Mouse (Mus musculus) midbrain, embryonic 11.5 days (tissue): Measurements from ENCODE around the gene Tomm70a. TPM values are rescaled to one million over a fixed set of nuclear protein-coding genes. Genes with fewer than 3 reads are reported as not detected.
A peak's percentile ranks its signal among the peaks of the same experiment; 100 is the strongest.

Experiments
- ATAC-seq: fragments of 200-750 bp; cut with Nextera tagmentation; 2 replicates; pipeline ENCODE4 v1.8.0; 2017; ENCODE audit warnings: moderate TSS enrichment, moderate library complexity; ENCODE audit not compliant: low FRiP score
- DNase-seq: peaks from one replicate; pipeline ENCODE4 v3.0.0; 2015; ENCODE audit warnings: low spot score; ENCODE audit errors: missing footprints
- H3K27ac ChIP-seq: fragments of 300-500 bp; sonication (generic); 2 replicates; pipeline ENCODE4 v1.5.1; 2014; ENCODE audit warnings: low read depth, low read length
- H3K27me3 ChIP-seq: fragments of 300-500 bp; sonication (generic); 2 replicates; pipeline ENCODE4 v1.6.1; 2014; ENCODE audit warnings: mild to moderate bottlenecking, low read length, moderate library complexity, mixed read lengths; ENCODE audit not compliant: control insufficient read depth, insufficient read depth
- H3K36me3 ChIP-seq: fragments of 300-500 bp; sonication (generic); 2 replicates; pipeline ENCODE4 v1.6.1; 2014; ENCODE audit warnings: mild to moderate bottlenecking, low read length, moderate library complexity, mixed read lengths; ENCODE audit not compliant: control insufficient read depth, insufficient read depth
- H3K4me1 ChIP-seq: fragments of 300-500 bp; sonication (generic); 2 replicates; pipeline ENCODE4 v1.6.1; 2014; ENCODE audit warnings: low read length; ENCODE audit not compliant: control insufficient read depth, insufficient read depth
- H3K4me2 ChIP-seq: fragments of 300-500 bp; sonication (generic); 2 replicates; pipeline ENCODE4 v1.6.1; 2014; ENCODE audit warnings: mild to moderate bottlenecking, moderate library complexity
- H3K4me3 ChIP-seq: fragments of 300-500 bp; sonication (generic); 2 replicates; pipeline ENCODE4 v1.5.1; 2014; ENCODE audit warnings: low read depth, low read length
- H3K9ac ChIP-seq: fragments of 300-500 bp; sonication (generic); 2 replicates; pipeline ENCODE4 v1.6.1; 2014; ENCODE audit warnings: low read length
- H3K9me3 ChIP-seq: fragments of 300-500 bp; sonication (generic); 2 replicates; pipeline ENCODE4 v1.6.1; 2016; ENCODE audit warnings: low read length; ENCODE audit not compliant: control insufficient read depth
- WGBS: fragments of 180-500 bp; shearing (Covaris S2); extraction: QIAGEN DNeasy Blood & Tissue Kit; methylation state at CpG from one replicate; pipeline ENCODE4 v1.1.7; 2014; 5-methylcytosine and 5-hydroxymethylcytosine counted together
- polyA plus RNA-seq: library from polyadenylated mRNA; unstranded; fragments of >200 nt; fragmentation: Nextera tagmentation; extraction: Ambion mirVana; gene quantifications from 2 replicates; pipeline ENCODE4 v1.2.1, GENCODE M21; 2014

Gene Tomm70a
- 67.9 and 74.1 TPM in 2 replicates for polyA plus RNA-seq

DNA sequence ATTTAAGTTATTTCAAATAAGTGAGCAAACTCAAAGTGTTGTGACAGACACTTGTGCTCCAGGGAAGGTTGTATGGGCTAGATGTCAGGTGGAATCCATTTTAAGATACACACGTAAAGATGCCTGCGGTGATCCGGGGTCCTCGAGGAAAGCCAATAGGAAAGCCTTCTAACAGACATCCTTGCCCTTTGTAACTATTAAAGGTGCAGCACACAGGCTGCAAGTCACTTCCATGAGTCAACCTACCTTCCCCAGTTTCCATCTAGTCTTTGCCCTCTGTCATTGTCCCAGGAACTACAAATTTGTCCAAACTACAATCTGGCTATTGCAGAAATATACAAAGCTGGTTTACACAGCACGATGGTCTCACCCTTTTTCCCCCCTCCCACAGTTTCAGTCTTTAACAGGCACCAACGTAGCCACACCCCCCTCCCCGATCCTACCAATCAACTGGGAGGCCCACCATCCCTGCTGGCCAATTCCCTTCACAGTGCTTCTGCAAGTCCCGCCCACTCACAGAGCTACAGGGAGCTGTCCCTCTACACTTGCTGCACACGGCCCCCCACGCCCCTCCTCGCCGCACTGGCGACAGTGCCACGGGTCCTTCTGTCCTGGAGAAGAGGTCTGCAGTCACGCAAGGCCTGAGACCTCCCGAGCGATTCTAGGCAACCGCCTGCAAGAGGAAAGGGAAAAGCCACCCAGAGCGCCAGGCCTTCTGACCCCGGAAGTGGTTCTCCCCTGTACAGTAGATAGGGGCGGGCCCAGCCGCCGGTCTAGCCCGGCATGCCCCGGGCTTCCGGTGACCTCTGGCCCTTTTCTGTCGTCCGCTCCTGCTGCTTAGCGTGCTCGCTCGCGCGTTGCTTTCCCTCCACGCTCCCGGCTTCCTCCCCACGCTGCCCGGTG, at the start of gene Tomm70a:
Tomm70a (plus strand) TSS at position 791 of the 903 bp plus-strand sequence.
- ATAC-seq: peak; percentile 99
- H3K9me3 ChIP-seq: no peaks in the 10 kb centered on the region

DNA sequence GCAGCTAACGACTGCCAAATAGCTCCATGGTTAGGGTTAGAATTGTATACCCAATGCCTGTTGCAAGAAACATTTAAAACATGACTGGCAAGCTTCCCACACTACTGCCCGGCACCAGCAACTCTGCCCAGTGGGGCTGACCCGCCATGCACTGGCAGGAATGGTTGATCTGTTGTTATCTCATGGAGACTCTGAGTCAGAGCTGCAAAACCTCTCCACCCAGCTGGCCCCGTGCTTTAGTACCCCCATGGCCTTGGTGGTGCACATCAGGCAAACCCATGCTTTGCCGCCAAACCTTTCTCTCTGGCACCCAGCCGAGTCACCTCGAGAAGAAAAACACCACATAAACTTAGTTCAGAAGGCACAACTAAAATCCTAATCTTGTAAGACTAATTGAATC, 45.5 kb upstream of the Tomm70a start:
- H3K4me2 ChIP-seq: no peak overlapping the region

More for the DNA sequence above, at the start of gene Tomm70a:
- Histone ChIP-seq H3K27ac (peak within 1 kb of the TSS; percentile 88), H3K4me1 (peaks cover 12% of the 10 kb centered on the region), H3K4me2 (peak within 1 kb of the TSS; percentile 68), H3K36me3 (no peaks in the 10 kb centered on the region), H3K9ac (peak within 1 kb of the TSS; percentile 90), H3K4me3 (peak within 1 kb of the TSS; percentile 86), H3K27me3 (no peaks in the 10 kb centered on the region)
- DNase-seq: peak; percentile 99
- WGBS: under 1% methylated on average over 35 of the region's 37 CpGs

DNA sequence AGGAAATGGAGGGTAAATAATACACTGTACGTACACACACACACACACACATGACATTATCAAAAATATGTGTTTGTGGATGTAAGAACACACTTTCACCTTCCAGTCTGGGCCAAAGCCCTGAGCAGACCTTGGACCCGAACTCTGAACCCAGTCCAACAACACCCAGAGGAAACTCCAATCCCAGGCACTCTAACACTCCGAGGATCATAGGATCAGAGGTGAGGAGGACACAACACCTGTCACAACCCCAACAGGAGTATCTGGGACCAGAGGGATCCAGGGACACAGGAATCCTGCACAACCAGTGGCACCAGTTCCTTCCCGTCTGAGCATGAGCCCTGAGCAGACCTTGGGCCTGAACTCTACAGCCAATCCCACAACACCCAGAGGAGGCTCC, 41.9 kb upstream of the Tomm70a start:
- no peak overlapping the region for H3K4me2 ChIP-seq
- H3K4me1 ChIP-seq: no peaks in the 10 kb centered on the region
- H3K9ac ChIP-seq: no peak overlapping the region
- no peak for ATAC-seq
- DNase-seq: no peak
- no peak overlapping the region for H3K4me3 ChIP-seq
- no peaks in the 10 kb centered on the region for H3K27me3 ChIP-seq
- no peak overlapping the region for H3K27ac ChIP-seq
- 79% methylated on average over 4 of the region's 4 CpGs for WGBS
- H3K9me3 ChIP-seq: no peaks in the 10 kb centered on the region
- H3K36me3 ChIP-seq: no peaks in the 10 kb centered on the region

More for the DNA sequence above, 45.5 kb upstream of the Tomm70a start:
- Histone ChIP-seq H3K9ac (no peak overlapping the region), H3K4me3 (no peak overlapping the region), H3K9me3 (no peaks in the 10 kb centered on the region), H3K27me3 (no peaks in the 10 kb centered on the region), H3K4me1 (no peaks in the 10 kb centered on the region), H3K36me3 (no peaks in the 10 kb centered on the region), H3K27ac (no peak overlapping the region)
- DNase-seq (no peak), ATAC-seq (no peak)
- WGBS: 75% methylated on average over 7 of the region's 7 CpGs

DNA sequence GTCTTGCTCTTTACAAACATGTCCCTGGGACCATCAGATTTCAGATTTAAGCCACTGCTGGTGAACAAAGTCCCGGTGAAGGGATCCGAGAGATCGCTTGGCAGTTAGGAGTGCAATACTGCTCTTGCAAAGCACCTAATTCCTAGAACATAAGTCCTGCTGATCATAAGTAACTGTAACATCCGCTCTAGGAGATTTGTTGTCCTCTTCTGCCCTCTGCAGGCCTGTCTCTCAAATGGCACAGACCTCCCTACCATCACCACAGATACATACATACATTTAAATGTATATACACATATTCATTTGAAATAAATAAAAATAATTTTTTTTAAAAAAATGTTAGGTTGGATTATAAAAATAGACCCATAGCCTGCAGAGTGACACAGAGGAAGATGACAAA, 29.0 kb upstream of the Tomm70a start:
- no peak overlapping the region for H3K4me3 ChIP-seq

DNA sequence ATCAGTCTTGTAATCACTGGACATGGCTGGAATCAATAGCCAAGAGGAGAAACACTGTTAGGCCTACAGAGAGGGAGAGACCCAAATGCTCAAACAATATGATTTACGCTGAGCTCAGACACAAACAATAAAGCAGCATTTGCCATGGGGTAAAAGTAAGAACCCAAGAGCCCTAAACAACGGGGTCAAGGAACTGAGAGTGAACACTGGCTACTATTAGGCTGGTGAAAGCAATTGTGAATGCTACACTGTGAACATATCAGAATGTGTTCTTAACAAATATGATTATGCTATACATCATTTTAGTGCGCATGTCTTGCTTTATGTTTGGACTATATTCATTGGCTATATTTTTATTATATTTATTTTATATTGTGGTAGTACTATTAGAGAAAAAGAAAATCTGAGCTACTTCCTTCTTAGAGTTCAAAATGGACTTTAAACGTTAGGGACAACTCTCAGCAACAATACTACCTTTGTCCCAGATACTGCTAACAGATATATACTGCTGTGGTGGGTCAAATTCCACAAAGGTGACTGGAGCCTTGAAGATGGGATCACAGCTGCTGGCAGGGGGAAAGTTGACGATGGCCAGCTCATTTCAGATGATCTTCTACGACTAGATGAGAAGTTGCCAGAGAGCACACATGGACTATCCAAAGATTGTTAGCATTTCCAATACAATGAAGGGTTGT, 28.4 kb upstream of the Tomm70a start:
- ATAC-seq: peak; percentile 19; the same call in 1 of the 2 replicates
- 74% methylated on average over 6 of the region's 6 CpGs for WGBS

More for the DNA sequence above, 29.0 kb upstream of the Tomm70a start:
- Histone ChIP-seq H3K9ac (no peak overlapping the region), H3K36me3 (no peaks in the 10 kb centered on the region), H3K27me3 (no peaks in the 10 kb centered on the region), H3K9me3 (no peaks in the 10 kb centered on the region), H3K4me1 (no peaks in the 10 kb centered on the region), H3K27ac (no peak overlapping the region), H3K4me2 (no peak overlapping the region)
- 56% methylated on average over 4 of the region's 4 CpGs for WGBS
- peak; percentile 85 for DNase-seq
- peak; percentile 85 for ATAC-seq

DNA sequence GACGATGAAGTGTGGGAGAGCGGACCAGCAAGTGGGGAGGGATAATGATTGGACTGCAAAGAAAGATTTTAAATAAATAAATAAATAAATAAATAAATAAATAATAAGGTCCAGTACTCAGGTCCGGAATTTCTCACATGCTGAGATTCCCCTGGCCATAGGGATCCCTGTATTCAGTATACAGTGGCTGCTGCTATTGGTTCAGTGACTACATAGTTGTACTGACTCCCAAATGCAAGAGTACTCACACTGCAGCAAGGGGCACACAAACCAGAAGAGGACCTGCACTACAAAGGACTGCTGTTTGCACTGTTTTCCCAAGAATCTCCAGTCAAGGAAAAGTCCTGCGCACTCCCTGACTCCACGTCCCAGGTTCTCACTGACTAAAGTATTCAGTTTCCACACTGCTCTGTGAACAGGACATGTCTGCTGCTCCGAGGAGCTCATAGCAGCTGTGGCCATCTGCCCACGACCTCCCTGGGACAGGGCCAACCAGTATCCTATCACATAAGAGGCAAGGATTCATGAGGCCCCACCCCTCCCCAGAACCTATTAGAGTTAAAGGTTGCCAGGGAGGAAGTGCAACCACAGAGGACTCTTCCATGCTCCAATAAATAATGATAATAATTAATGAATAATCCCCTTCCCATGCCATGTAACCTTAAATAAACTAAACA, 22.9 kb upstream of the Tomm70a start:
- 72% methylated on average over 7 of the region's 7 CpGs for WGBS
- ATAC-seq: no peak
- no peaks in the 10 kb centered on the region for H3K36me3 ChIP-seq

More for the DNA sequence above, 28.4 kb upstream of the Tomm70a start:
- H3K4me1 ChIP-seq: no peaks in the 10 kb centered on the region
- no peak overlapping the region for H3K27ac ChIP-seq
- H3K9ac ChIP-seq: no peak overlapping the region
- no peak overlapping the region for H3K4me2 ChIP-seq
- H3K9me3 ChIP-seq: no peaks in the 10 kb centered on the region
- H3K27me3 ChIP-seq: no peaks in the 10 kb centered on the region
- H3K4me3 ChIP-seq: no peak overlapping the region
- no peak for DNase-seq
- no peaks in the 10 kb centered on the region for H3K36me3 ChIP-seq

DNA sequence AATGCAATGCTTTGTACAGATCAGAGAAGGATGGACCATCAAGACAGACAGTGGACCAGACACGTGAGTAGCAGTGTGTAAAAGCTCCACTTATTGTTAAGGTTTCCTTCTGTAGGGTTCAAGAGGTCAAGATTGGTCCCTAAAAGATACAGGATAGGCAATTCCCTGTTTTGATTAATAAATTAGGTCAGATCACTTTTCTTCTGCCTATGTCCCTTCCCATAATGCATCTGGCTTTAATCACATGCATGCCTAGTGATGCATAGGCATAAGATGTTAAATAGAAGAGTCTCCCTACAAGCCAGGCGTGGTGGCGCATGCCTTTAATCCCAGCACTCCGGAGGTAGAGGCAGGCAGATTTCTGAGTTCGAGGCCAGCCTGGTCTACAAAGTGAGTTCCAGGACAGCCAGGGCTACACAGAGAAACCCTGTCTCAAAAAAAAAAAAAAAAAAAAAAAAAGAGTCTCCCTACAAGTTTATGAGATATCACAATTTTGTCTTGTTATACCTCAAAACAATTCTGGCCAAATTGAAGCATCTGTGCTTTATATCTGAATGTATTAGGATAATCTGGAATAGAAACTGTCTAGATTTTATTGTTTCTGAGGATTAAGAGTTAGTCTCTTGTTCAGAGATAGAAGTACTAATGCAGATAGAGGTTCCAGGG, 21.8 kb upstream of the Tomm70a start:
- no peaks in the 10 kb centered on the region for H3K27me3 ChIP-seq
- no peak overlapping the region for H3K9ac ChIP-seq
- no peaks in the 10 kb centered on the region for H3K4me1 ChIP-seq
- H3K27ac ChIP-seq: no peak overlapping the region
- no peak for ATAC-seq
- H3K36me3 ChIP-seq: no peaks in the 10 kb centered on the region
- no peak overlapping the region for H3K4me3 ChIP-seq
- H3K9me3 ChIP-seq: no peaks in the 10 kb centered on the region
- no peak for DNase-seq
- 80% methylated on average over 5 of the region's 5 CpGs for WGBS
- no peak overlapping the region for H3K4me2 ChIP-seq

More for the DNA sequence above, 22.9 kb upstream of the Tomm70a start:
- Histone ChIP-seq H3K27me3 (no peaks in the 10 kb centered on the region), H3K27ac (no peak overlapping the region), H3K9me3 (no peaks in the 10 kb centered on the region), H3K4me3 (no peak overlapping the region), H3K4me1 (no peaks in the 10 kb centered on the region), H3K9ac (no peak overlapping the region), H3K4me2 (no peak overlapping the region)
- no peak for DNase-seq

DNA sequence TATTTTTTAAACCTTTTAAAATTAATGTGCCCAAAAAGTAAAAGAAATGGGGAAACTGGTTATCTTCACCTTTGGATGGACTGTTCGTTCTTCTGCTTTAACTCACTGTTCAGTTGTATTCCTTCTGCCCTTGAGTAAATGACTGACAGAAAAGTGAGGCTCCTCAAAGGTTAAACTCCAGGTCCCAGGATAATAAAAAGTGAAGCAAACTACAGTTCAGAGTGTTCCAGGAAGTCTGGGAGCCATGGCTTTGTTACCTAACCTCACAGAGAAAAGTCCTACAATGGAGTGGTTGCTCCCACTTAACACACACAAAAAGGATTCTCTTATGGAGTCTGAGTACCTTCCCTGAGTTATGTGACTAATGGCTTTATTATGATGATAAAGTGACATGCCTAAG, 20.3 kb upstream of the Tomm70a start:
- no peaks in the 10 kb centered on the region for H3K36me3 ChIP-seq

More for the DNA sequence above, 20.3 kb upstream of the Tomm70a start:
- DNase-seq (no peak), ATAC-seq (no peak)
- WGBS: 90% methylated on average over 1 of the region's 1 CpGs
- H3K9ac ChIP-seq: no peak overlapping the region
- H3K9me3 ChIP-seq: no peaks in the 10 kb centered on the region
- no peak overlapping the region for H3K4me3 ChIP-seq
- H3K4me2 ChIP-seq: no peak overlapping the region
- H3K27me3 ChIP-seq: no peaks in the 10 kb centered on the region
- no peaks in the 10 kb centered on the region for H3K4me1 ChIP-seq
- H3K27ac ChIP-seq: no peak overlapping the region
